Mouse (Mus musculus): ENCODE results near the gene Zic5.
"Not testable (repeated sequence)": the region's sequence is repeated elsewhere in the genome, so short reads cannot be mapped to it uniquely, and the experiment has no call there.

The Zic5 gene

DNA sequence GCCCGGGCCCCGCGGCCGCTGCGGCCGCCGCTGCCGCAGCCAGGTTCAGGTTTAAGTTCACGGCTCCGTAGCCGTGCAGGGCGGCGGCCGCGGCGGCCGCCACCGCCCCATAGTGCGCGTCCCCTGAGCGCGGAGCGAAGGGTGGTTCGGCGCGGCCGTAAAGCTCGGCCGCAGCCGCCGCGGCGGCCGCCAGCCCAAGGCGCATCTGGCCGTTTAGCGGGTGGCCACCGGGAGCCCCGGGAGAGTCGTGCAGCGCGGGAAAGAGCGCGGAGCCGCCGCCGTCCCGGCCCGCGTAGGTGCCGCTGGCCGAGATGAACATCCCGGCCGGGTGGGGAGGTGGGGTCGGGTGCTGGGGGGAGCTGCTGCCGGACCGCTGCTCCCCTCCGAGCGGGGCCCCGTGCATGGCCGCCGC is 1.1 kb downstream of the Zic5 start:
- DNase-seq (ENCODE audit: low spot score in 2 of 2), result no peak

DNA sequence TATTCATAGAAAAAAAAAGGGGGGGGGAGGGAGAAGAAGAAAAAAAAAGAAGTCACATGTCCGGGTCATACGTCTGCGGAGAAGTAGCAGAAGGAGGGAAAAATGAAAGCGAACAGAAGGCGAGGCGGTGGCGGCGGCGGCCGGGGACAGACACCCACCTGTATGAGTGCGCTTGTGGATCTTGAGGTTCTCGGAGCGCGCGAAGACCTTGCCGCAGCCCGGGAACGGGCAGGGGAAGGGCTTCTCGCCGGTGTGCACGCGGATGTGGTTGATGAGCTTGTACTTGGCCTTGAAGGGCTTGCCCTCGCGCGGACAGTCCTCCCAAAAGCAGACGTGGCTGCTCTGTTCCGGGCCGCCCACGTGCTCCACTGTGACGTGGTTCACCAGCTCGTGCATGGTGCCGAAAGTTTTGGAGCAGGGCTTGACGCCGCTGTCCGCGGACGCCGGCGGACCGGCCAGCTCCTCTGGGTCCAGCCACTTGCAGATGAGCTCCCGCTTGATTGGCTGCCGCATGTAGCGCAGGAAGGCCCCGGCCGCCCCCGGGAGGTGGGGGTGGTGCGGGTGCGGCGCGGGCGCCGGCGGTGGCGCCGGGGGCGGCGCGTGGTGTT is 1.6 kb downstream of the Zic5 start:
- DNase-seq (ENCODE audit: low spot score in 2 of 2), result peak in 1 of 2 experiments; percentile 49

DNA sequence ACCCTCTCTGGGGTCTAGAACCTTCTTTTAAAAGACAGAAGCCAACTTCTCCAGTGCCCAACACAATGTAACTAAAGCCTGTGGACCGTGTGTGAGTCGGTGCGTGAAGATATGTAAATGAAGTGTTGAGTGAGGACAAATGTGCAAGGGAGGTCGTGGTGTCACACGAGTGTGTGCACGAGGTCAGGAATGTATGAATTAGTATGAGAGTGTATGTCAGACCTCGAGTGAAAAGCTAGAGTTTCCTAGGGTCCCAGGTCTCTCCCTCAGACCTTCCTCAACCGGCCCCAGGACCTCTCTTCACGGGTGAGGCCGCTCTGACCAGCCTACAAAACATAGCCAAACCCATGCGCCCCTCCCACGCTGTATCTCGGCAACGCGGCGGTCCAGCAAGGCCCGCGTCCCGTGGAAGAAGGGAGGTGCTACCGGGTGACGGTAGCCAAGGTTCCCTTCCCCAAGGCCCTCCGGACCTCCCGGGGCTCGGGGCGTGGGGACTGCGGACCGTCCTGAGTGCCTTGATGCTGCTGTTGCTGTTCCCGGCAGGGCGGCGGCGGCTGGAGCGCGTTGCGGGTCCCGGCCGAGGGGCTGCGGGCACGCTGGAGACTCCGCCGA is 2.3 kb downstream of the Zic5 start:
- DNase-seq (ENCODE audit: low spot score in 2 of 2), result peak in 1 of 2 experiments; percentile 24

DNA sequence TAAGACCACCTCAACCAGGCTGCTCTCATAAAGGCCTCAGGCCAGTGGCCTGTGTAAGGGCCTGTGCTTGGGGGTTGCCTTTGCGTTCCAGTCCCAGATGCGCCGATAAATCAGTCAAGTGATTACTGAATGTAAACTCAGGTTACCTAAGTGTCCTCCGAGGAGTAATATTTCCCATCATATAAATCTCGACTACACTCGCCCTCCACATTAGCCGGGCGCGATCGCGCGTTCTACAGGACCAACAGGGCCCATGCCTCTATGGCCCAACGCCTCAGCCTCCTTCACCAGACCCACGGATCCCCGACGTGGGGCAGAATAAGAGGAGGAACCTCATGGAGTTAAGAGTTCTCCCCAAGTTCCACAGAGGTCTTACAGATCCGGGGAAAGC is 2.8 kb downstream of the Zic5 start:
- no peak for DNase-seq (ENCODE audit: low spot score in 2 of 2)

DNA sequence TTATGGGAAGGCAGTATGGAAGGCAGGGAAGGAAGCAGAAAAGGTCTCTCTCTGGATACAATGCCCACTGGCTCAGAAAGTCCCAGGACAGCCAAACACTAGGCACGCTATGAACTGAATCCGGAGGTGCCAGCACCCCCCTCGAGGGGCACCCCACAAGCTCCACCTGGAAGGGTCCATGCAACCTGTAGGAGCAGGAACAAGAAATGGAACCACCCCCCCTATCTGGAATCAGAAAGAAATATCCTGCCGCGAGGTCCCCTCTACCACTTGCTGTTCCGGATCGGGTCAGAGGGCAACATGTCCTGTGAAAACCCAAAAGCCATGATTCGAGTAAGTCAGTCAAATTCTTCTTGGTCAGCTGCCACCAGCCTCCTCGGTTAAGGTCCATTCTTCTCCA is 3.5 kb downstream of the Zic5 start:
- no peak for DNase-seq (ENCODE audit: low spot score in 2 of 2)

DNA sequence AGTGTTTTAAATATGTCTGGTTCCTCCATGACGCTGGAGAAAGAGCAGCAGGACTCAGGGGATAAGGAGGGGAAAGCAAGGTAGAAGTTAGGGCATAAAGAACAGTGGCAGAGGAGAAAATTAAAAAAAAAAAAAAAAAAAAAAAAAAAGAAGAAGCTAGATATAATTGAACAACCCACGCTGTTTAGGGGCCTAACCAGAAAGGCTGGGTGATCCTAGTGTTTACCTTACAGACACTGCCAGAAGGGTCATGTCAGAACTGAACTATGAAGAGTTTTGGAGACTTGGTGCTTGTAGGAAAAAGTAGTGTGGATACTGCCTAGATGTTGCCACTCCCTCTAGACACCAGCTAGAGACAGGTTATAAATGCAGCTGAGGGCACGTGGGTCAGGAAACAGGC is 4.0 kb downstream of the Zic5 start:
- no peak for DNase-seq (ENCODE audit: low spot score in 2 of 2)

DNA sequence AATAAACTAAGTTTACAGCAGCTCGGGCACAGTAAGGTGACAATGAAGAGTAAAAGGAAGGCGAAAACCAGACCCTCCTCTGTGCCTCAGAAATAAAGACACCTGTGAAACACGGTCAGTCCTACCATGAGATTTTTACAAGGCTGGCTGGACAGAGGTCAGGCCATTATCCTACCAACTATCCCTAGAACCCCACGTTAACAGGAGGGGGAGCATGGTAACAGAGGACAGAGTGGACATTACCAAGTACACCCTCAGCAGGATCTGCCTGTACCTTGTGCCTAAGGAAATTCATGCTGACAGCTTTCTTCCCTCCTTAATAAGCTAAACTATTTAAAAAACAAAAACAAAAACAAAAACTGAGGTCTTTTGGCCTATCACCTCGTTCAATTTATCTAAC is 5.3 kb downstream of the Zic5 start:
- no peak for DNase-seq (ENCODE audit: low spot score in 2 of 2)

DNA sequence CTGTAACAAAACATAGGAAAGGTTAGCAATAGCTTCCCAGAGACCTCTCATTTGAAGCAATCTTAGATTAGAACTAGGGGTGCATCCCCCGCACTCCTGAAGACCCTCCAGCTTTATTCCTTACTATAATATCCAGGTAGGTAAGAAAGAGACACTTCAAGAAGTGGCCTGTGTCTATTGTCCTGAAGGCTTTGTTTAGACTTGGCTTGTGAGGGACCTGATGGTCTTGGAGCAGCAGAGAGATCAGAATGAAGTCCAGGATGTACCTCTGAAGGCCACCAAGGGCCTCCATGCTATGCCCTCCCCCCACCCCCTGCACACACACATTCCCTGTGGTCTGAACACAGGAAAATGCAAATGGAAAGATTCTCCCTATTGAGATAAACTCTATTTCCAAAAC is 5.7 kb downstream of the Zic5 start:
- DNase-seq (ENCODE audit: low spot score in 2 of 2), result no peak

DNA sequence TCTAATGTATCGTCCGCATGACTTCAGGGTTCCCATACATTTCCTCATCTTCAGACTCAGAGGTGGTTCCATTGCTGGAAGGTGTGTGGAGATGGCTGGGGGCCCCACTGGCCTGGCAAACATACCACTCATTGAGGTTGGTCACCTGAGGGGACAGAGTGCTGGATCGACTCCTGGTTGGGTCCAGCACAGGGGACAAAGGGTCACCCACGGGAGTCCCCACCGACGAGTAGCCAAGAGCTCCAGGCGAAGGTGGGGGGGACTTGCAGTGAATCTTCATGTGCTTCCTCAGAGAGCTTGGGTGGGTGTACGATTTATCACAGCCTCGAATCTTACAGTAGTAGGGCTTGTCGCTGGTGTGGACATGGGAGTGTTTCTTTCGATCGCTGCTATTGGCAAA is 6.1 kb downstream of the Zic5 start:
- DNase-seq (ENCODE audit: low spot score in 2 of 2), result not testable (repeated sequence)

DNA sequence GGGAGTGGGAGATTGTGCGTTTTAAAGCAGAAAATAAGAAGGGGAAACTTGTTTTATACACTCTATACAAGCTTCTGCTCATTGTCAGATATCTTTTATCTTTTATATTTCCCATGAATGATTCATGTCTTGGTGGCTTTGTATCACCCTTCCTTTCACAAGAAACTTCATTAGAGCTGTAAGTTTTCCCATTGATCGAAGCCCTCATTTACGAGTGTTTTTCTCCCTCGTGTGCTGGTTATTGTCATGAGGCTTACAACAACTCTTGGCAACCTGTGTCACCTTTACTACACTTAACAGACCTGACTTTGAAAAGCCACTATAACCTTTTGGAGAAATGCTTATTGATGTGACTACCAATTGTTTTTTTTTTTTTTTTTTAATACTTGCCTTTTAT is 9.9 kb downstream of the Zic5 start:
- no peak for DNase-seq (ENCODE audit: low spot score in 2 of 2)

DNA sequence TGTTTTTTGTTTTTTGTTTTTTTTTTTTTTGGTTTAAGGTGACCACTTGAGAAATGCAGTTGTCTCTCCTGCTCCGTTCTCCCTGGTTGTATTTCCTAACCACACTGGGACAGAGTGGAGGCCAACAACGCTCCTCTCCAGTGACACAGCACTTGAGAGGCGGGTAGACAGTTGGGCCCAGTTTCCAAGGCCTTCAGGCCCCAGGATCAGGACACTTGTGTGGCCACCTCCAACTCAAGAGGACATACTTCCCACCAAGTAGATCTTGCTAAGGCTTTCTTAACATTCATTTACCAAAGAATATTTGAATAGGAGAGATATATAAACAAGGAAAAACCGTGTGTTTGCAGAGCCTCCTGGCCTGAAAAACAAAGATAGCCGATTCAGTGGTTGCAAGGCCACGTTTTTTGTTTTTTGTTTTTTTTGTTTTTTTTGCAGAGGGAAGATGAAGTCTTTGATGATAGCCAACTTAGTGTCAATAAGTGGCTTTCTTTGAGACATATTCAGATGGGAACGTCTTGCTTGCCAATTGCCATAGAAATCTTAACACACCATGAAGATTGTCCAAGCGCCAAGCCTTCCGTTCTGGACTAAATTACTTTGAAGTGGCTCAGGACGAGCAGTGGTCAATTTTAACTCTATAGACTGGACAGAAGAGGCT is 10.4 kb downstream of the Zic5 start:
- no peak for DNase-seq (ENCODE audit: low spot score in 2 of 2)

DNA sequence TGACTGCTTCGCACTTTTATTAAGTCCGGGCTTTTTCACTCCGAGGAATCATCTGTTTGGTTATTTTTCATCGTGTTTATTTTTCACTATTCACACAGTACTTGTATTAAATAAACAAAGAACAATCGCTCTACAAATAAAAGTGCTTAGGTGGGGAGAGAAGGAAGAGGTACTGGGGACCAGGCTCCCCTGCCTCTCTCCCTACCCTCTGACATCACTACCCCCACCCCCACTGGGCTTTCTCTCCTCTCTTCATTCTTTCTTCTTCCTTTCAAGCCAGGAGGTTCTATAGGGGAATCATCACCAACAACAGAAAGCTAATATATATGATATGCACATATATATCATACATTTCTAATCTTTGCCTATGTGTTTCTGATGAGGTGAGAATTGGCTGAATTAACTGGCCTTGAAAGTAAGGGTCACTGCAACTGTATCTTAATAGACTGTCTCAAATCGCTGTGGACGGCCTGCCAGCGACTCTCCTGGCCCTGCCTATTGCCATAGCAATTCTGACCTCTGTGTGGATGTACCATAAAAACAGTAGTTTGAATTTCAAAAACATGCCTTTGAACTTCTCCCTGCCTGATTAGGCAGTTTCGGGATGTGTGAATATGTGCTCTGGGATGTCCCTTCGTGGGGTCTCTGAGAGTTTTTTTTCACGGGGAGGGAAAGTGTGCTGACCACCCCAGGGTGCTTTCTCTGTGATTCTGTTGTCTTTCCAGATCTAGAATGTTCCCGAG is 11.3 kb downstream of the Zic5 start:
- no peak for DNase-seq (ENCODE audit: low spot score in 2 of 2)

DNA sequence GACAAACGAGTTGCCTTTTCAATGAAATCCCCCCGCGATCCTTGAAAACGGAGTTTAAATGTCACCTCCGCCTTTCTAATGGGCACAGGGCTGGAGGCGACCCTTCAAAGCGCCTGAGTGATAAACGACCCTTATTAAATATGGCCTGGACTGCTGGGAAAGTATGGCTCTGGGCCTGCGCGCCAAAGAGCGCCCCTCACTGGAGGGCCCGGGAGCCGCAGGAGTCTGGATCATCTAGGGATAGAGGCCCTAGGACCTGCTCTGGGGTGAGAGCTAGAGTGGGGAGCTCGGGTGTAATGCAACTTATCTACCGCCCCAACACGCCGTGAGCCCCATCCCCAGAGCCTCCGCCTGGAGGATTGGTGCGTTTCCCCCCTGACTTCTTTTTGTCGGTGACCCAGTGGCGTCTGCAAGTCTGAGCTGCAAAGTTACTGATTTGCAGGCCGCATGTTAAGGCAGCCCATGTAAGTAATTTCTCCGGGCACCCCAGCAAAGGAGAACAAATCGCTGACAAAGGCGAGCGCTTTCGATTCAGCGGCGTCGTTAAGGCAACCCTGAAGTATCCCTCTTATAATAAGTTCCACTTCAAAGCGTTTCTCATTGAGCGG is 12.0 kb downstream of the Zic5 start:
- peak in 1 of 2 experiments; percentile 34 for DNase-seq (ENCODE audit: low spot score in 2 of 2)

DNA sequence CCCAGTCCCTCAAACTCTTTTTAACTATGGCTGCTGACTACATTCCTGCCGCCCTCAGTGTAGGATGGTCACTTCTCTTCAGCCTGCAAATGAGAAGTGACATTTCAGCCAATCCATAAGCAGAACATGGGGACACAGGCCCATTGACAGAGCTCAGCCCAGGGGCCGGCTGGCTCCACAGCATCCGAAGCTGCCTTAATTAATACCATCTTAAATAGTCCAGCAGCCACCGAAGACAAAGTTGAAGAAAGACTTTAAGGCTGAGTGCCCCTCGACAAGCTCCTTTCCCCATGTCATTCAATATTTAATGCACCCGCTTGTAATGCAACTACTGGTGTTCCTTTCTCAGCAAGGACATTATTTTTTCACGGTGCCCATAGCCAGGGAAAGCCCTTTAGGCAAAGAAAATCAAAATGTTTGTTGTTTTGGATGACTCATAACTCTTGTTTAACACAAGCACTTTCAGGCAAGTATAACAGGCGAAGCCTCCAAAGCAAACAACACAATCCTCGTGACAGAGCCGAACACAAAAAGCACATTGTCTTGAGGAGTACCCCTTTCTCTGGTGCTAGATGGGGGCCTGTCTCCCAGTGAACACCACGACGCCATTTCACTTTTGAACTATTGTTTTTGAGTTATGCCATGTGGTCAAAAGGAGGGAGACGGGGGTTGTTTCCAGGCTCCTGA is 12.6 kb downstream of the Zic5 start:
- DNase-seq (ENCODE audit: low spot score in 2 of 2), result no peak

DNA sequence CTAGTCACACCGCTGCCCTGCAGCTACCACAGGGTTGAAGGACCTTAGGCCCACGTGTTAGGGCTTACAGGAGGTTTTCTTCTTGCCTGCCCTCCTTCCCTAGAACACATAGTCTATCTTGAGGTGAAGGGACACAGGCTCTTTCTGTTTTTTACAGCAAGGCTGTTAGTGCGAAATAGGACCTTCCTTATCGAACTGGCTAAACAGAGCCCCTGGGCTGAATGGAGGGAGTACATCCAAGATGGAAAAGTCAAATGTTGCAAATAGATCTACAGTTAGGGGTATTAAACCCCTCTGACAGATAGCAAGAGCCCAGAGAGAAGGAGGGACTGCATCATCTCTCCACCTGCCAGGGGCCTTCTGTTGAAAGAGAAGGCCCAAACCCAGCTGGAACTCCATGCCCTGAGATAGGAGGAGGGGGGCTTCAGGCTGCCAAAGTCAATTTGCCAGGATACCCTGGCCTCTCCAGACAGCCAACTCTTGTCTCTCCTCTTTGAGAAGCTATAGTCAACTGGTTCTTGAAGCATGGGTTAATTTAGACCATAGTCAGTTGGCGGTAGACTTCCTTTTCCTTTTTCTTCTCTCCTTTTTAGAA is 13.8 kb downstream of the Zic5 start:
- no peak for DNase-seq (ENCODE audit: low spot score in 2 of 2)

DNA sequence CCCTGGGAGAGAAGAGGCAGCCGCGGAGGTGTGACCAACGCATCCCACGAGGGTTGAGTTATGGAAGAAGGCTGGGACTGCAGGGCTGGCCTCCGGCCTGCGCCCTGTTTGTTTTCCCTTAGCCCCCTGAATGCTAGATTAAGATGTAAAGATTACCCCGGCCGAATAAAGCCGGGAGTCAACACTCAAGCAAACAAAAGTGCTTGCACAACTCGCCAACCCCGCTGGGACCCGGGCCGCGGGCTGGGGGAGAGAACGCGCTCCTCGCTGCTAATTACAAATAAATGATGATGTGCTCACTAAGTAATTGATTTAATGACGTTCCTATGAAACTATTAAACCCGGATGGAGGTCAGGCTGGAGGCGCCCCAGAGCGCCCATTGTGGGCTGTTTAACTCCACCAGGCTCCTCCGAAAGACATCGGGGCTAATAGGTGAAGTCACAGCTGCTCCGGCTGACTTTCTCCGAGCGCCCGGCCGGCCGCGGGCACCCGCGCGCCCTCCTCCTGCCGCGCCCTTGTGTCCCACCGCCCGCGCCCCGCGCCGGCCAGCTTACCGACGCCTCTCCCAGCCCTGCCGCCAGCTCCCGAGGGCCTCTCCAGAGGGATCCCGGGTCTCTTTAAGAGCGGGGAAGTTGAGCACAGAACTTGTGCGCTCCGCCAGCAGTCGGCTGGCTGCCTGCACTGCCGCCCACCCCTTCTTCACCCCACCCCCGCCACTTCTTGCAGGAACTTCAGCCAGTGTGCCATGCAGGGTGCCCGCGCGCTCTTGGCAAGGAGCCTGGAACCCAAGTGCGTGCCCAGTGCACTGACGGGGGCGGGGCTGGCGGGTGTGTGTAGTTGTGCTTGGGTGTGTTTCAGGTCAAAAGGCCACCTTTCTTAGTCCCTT is 14.7 kb downstream of the Zic5 start, which contains the start of gene Gm5089:
Gene Gm5089, minus strand, starts transcription at position 620 of the 887 bp plus-strand sequence.
- no peak for DNase-seq (ENCODE audit: low spot score in 2 of 2)

DNA sequence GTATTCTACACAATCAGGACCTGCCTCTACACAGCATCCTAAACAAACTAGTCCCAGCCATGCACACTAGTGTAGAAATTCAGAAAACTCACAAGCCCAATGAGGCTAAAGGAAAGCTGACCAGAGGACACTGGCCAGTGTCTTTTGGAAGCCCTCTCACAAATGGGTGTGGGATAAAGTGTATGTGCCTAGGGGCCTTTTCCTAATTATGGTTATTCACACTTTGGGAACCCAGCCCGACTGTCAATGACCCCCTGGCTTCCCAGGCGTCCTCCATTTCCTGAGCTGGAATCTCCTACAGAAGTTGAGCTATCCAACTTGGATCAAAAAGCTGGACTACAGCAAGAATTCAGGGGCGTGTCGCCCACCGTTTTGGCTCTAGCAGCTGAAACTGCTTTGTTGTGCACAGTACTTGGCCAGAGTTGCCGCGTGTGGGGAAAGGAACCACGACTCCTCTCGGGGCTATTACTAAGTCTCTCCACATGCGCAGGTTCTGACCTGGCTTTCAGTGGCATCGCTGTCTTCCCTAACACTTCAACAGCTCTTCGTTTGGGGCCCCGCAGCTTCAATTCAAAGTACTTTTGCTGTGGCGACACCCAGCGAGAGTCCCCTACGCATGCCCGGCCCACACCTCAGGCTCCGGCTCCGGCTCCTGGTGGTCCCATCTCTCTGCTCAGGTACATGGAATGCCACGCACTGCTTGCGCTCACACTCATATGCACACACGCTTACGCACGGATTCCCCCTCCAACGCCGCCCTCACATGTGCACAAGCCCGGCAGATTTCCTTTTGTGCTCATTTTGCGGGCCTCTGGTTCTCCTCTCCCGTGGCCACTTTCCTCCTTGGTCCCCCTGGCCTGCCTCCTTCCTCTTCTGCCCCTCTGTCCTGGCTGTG is 15.6 kb downstream of the Zic5 start:
- DNase-seq (ENCODE audit: low spot score in 2 of 2), result no peak

DNA sequence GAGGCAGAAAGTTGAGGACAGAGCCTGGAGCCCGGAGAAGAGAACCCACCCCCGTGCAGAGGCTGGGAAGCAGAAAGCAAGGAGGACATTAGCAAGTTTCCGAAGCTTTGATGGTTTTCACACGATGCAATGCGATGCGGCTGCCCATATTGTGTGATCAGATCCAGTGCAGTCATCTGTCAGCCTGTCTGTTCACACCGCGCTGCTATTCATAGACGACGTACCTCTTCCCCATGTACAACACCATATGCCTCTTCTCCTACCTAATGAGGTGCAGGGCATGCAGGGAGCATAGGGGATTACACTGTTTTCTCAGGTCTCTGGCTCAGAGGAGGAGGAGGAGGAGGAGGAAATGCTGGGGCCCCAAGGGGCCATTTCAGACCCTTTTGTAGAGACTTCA is 28.6 kb downstream of the Zic5 start:
- no peak for DNase-seq (ENCODE audit: low spot score in 2 of 2)

DNA sequence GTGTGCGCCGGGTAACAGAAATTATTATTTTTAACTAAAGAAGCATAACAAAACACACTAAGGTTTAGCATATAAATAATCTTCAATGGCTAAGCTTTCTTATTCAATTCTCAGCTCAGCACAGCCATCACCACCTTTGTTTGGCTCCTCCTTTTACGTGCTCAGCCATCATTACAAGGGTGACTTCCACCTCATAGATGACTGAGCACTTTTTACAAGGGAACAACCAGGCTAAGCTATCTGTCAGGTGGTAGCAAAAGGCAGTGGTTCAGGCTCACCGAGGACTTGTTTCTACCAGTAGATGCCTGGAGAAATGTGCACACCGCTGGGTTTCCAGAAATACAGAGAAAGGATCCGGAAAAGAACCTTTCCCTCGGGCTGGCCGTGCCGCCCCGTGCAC is 31.4 kb downstream of the Zic5 start:
- no peak for DNase-seq (ENCODE audit: low spot score in 2 of 2)

Data from frontal cortex, postnatal 10 days (tissue).